In genomic region chr1:119397839-119398238, GRCm38 (mm10) we compare ENCODE assay signal across 21 mouse cellular contexts. TPM values are rescaled to one million over a fixed set of nuclear protein-coding genes. Genes with fewer than 3 reads are reported as not detected.
"Had no signal": no experiment of that assay in that cellular context is flagged by ENCODE, and none has a peak within 500 bp of the region (broad histone marks: within the 10 kb centered on the region; RNA-seq: fewer than 3 reads in every experiment).

No protein-coding gene starts in this region.

- ATAC-seq: midbrain, embryonic 13.5 days; midbrain, embryonic 16.5 days had no signal

- H3K36me3 ChIP-seq: midbrain, embryonic 10.5 days; midbrain, embryonic 13.5 days; neural tube, embryonic 13.5 days; neural tube, embryonic 15.5 days had no signal

- H3K27me3 ChIP-seq: midbrain, embryonic 13.5 days; neural tube, embryonic 13.5 days; neural tube, embryonic 15.5 days had no signal

- H3K4me3 ChIP-seq: midbrain, embryonic 10.5 days; midbrain, embryonic 13.5 days; myocyte; neural tube, embryonic 13.5 days; neural tube, embryonic 15.5 days had no signal

- H3K4me1 ChIP-seq: midbrain, embryonic 10.5 days; midbrain, embryonic 13.5 days; neural tube, embryonic 13.5 days; neural tube, embryonic 15.5 days had no signal

- DNase-seq: lung, adult 18-20 months; lung, embryonic 14.5 days; lung, postnatal 10 days; lung, postnatal 4 days; retina, postnatal 1 day; right cerebral cortex, adult 18-20 months; right cerebral cortex, postnatal 25 days; right cerebral cortex, postnatal 4 days; spleen, adult 18-20 months; thymus, adult 18-20 months; thymus, postnatal 14 days; thymus, postnatal 36 days had no signal

- H3K9me3 ChIP-seq: midbrain, embryonic 10.5 days; midbrain, embryonic 13.5 days; neural tube, embryonic 13.5 days; neural tube, embryonic 15.5 days had no signal

- H3K9ac ChIP-seq: liver, embryonic 14.5 days; lung, embryonic 14.5 days; midbrain, embryonic 13.5 days; neural tube, embryonic 13.5 days; neural tube, embryonic 15.5 days had no signal

- H3K27ac ChIP-seq: liver, embryonic 14.5 days; midbrain, embryonic 10.5 days; midbrain, embryonic 13.5 days; neural tube, embryonic 13.5 days; neural tube, embryonic 15.5 days had no signal

- H3K4me2 ChIP-seq: lung, embryonic 14.5 days; midbrain, embryonic 13.5 days; neural tube, embryonic 13.5 days; neural tube, embryonic 15.5 days had no signal

RNA-seq across cellular contexts. Expression of gene Inhbb, which starts 24.2 kb away (rescaled TPM):
- total RNA-seq: megakaryocyte, adult 5-6 weeks; megakaryocyte-erythroid progenitor cell, adult 5-6 weeks had no signal
